Mouse (Mus musculus): ENCODE data around the gene Gm32742. TPM values are rescaled to one million over a fixed set of nuclear protein-coding genes. Genes with fewer than 3 reads are reported as not detected.

Gene Gm32742
- 0.03 TPM in 1 of 2 replicates, not detected in the other for polyA plus RNA-seq (2015; fragmentation: Nextera tagmentation; extraction: Ambion mirVana)

DNA sequence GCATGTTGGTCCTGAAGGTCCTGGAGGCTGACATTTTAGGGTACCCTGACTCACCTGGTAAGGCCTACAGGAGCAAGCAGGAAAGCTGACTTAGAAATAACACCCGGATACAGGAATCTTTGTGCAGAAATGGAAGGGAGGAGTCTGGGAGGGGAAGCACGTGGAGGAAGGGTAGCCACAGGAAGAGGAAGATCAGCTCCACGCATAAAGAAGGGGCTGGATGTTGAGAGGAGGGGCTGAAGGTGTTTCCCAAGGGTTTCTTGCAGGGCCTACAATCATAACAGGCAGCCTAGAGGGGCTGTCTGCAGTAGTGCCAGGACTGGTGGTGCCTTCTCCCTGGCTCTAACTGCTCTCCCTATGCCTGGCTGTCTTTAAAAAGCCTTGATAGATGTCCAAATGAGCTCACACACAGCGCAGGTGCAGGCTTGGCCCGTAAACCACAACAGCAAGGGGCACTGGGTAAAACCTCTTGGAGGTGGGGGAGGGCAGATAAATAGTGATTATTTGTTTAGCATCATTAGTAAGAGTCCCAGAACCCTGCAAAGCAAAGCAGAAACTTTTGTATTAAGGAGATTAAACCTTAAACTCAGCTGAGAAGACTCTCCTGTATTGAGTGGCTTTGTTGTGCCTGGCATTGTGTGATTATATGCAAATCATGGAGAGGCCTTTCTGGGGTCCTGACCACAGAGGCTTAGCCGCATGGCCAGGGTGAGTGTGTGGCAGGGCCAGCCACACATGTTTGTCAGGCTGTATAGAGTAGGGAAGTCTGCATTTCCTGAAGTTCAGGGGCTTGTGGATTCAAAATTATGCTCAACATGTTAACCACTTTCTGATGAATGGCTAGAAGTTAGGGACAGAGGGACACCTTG lies at the start of gene Gm32742:
TSS of gene Gm32742 (minus strand) at position 206 of the 869 bp plus-strand sequence.
- Histone ChIP-seq H3K27ac (no peak within 1 kb of the TSS), H3K36me3 (replicated peaks) (no peaks in the 10 kb centered on the region), H3K27me3 (replicated peaks) (no peaks in the 10 kb centered on the region), H3K4me3 (no peak within 1 kb of the TSS), H3K4me1 (no peaks in the 10 kb centered on the region), H3K9me3 (no peaks in the 10 kb centered on the region), H3K4me2 (no peak within 1 kb of the TSS), H3K9ac (no peak within 1 kb of the TSS)
- ATAC-seq (replicated peaks): no peak
- WGBS: 54% methylated on average over 6 of the region's 6 CpGs

DNA sequence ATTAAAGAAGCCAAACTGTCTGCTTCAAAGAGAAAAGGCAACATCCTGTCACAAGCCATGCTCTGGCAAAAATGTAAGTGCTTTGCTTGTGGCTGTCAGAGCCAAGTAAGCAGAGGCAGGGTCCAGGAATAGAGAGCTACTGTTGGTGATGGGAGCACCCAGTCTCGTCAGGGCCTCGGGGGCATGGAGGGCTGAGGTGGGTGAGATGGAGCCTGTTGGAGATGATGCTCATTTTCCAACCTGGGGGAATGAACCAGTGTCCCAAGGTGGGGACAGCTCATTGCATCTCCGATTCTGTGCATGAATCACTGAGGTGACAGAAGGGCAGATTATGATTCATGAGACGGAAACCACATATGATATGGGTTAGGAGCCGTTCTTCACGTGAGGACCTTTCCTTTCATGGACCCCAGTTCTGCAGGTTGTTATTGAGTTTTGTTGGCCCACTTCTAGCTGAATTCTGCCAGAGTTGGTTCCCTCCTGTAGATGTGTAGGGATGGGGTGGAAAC lies 48.5 kb upstream of the Gm32742 start:
- Histone ChIP-seq H3K27ac (no peak overlapping the region), H3K4me1 (no peaks in the 10 kb centered on the region), H3K4me3 (no peak overlapping the region), H3K4me2 (no peak overlapping the region), H3K9me3 (no peaks in the 10 kb centered on the region), H3K36me3 (replicated peaks) (no peaks in the 10 kb centered on the region), H3K27me3 (replicated peaks) (no peaks in the 10 kb centered on the region), H3K9ac (no peak overlapping the region)
- WGBS: 92% methylated on average over 6 of the region's 6 CpGs
- ATAC-seq (replicated peaks): no peak

DNA sequence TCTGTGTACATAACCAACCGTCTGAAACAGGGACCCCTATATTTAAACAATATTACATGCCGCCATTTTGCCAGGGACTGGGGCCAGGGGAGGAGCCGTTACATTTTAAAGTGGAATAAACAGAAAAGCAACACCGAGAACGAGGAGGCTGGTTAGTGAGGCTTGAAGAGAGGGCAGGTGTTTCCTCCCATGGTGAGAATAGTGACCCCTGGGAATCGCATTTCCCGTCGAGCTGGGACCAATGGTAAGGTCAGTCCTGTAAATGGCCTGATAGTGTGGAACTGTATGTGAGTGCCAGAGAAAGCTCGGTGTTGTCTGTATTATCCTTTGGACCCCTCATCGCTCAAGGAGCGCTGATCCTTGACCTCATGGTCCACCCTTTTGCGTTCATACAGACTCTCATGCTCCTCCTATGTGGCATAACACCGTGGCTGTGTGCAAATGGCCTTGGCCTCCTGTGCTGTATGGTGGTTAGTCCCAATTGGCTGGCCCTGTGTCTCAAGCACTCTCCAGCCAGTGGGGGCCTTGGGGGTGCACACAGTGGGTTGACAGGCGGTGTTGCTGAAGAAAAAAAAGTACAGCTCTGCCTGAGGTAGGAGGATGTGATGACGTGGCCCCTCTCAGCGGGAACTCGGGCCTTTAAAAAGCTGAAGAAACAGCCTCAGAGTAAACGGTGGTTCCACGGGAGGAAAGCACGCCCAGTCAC lies 47.9 kb upstream of the Gm32742 start, which contains the start of gene Pou2af1:
TSS of gene Pou2af1 (plus strand) at position 686 of the 706 bp plus-strand sequence.
- H3K9ac ChIP-seq: no peak within 1 kb of the TSS
- H3K36me3 ChIP-seq (replicated peaks): no peaks in the 10 kb centered on the region
- H3K4me1 ChIP-seq: no peaks in the 10 kb centered on the region
- WGBS: 78% methylated on average over 20 of the region's 20 CpGs
- no peak within 1 kb of the TSS for H3K27ac ChIP-seq
- ATAC-seq (replicated peaks): no peak
- H3K4me3 ChIP-seq: no peak within 1 kb of the TSS
- H3K4me2 ChIP-seq: no peak within 1 kb of the TSS
- no peaks in the 10 kb centered on the region for H3K27me3 ChIP-seq (replicated peaks)
- H3K9me3 ChIP-seq: no peaks in the 10 kb centered on the region

DNA sequence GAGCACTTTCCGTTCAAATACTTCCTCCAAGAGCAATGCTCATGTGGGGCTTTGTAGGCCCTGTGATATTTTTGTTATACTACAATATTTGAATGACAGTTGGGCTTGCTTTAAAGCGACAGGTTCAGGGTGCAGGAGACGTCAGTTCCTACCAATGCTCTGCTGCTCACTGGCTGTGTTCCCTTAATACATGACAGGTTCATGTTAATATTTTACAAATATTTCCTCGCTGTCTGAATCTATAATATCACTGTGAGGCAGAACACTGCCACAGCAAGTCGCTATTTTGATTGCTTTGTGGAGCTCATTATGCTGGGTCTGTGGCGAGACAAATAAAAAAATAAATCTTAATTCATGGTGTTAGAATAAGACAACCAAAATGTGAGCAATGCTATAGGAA lies 45.9 kb upstream of the Gm32742 start:
- H3K4me3 ChIP-seq: no peak overlapping the region
- H3K4me2 ChIP-seq: no peak overlapping the region
- H3K36me3 ChIP-seq (replicated peaks): no peaks in the 10 kb centered on the region
- no peaks in the 10 kb centered on the region for H3K4me1 ChIP-seq
- H3K9ac ChIP-seq: no peak overlapping the region
- no peaks in the 10 kb centered on the region for H3K27me3 ChIP-seq (replicated peaks)
- no peaks in the 10 kb centered on the region for H3K9me3 ChIP-seq
- 66% methylated on average over 6 of the region's 6 CpGs for WGBS
- no peak overlapping the region for H3K27ac ChIP-seq
- ATAC-seq (replicated peaks): no peak

DNA sequence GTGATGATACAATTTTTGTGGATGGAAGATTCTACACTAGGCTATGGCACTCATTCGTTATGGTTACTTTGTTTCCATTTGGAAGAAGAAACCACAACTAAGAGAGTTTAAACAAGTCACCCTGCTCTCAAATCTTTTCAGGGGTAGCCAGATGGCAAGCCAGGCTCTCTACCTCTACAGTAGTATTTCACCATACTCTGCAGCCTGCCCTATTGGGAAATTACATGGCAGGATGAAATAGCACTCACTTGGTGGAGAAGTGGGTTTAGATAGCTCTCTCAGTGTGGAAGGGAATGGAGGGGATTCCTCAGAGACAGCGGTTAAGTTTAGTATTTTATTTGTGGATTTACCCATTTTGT lies 43.6 kb upstream of the Gm32742 start:
- Histone ChIP-seq H3K9me3 (no peaks in the 10 kb centered on the region), H3K27me3 (replicated peaks) (no peaks in the 10 kb centered on the region), H3K27ac (no peak overlapping the region), H3K4me2 (no peak overlapping the region), H3K4me3 (no peak overlapping the region), H3K4me1 (no peaks in the 10 kb centered on the region), H3K9ac (no peak overlapping the region), H3K36me3 (replicated peaks) (no peaks in the 10 kb centered on the region)
- 90% methylated on average over 2 of the region's 2 CpGs for WGBS
- no peak for ATAC-seq (replicated peaks)

DNA sequence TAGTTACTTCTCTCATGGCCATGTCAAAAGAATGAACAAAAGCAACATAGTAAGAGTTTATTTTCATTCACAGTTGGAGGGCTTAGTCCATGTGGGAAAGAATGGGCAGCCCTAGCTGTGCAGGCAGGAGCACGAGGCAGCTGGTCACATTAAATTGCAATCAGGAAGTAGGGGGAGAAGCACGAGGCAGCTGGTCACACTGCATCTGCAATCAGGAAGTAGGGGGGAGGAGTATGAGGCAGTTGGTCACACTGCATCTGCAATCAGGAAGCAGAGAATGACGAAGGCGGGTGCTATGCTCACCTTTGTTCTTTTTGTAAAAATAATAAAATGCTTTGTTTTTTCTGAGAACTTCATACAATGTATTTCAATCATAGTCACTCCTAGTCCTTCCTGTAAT lies 29.5 kb upstream of the Gm32742 start:
- 79% methylated on average over 4 of the region's 4 CpGs for WGBS
- H3K4me3 ChIP-seq: no peak overlapping the region
- H3K9ac ChIP-seq: no peak overlapping the region
- no peak overlapping the region for H3K27ac ChIP-seq
- no peaks in the 10 kb centered on the region for H3K27me3 ChIP-seq (replicated peaks)
- H3K4me2 ChIP-seq: no peak overlapping the region
- no peaks in the 10 kb centered on the region for H3K4me1 ChIP-seq
- H3K36me3 ChIP-seq (replicated peaks): no peaks in the 10 kb centered on the region
- ATAC-seq (replicated peaks): no peak
- H3K9me3 ChIP-seq: no peaks in the 10 kb centered on the region

DNA sequence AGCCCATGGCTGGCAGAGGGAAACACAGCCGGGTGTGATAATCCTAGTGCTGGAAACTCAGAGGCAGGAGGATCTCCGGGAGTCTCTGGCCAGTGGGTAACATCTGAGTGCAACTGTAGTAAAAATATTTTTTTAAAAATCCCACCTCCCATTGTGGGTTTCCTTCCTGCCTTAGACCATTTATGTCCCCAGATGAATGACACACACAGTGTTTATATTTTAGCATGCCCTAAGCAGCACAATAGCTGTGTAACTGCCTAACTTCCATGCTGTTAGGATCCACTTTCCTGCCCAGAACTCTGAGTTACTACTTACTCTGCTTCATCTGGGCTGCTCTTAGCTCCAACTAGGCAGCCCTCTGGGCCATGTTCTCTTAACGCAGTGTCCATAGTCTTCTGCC lies 25.3 kb upstream of the Gm32742 start:
- WGBS: 78% methylated on average over 3 of the region's 3 CpGs
- ATAC-seq (replicated peaks): no peak
- no peak overlapping the region for H3K9ac ChIP-seq
- H3K4me2 ChIP-seq: no peak overlapping the region
- H3K36me3 ChIP-seq (replicated peaks): no peaks in the 10 kb centered on the region
- no peak overlapping the region for H3K27ac ChIP-seq
- H3K4me3 ChIP-seq: no peak overlapping the region
- H3K4me1 ChIP-seq: no peaks in the 10 kb centered on the region
- no peaks in the 10 kb centered on the region for H3K27me3 ChIP-seq (replicated peaks)
- H3K9me3 ChIP-seq: no peaks in the 10 kb centered on the region

DNA sequence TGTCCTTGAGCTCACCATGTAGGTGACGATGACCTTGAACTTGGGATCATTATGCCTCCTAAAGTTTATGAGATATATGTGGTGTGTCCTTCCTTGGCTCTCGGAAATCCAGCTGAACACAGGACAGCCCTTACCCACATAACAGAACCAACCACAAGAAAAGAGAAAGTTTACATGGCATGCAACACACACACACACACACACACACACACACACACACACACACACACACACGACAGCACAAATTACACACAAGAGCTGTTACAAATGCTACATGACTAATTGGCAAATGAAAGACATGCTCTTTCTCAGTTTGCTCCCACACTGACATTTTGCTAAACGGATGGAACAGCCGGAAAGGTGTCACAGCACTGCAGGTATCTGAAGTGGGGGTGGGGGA lies 20.6 kb upstream of the Gm32742 start:
- ATAC-seq (replicated peaks): no peak
- Histone ChIP-seq H3K4me2 (no peak overlapping the region), H3K4me1 (no peaks in the 10 kb centered on the region), H3K9me3 (no peaks in the 10 kb centered on the region), H3K9ac (no peak overlapping the region), H3K27ac (no peak overlapping the region), H3K4me3 (no peak overlapping the region), H3K27me3 (replicated peaks) (no peaks in the 10 kb centered on the region), H3K36me3 (replicated peaks) (no peaks in the 10 kb centered on the region)
- WGBS: 80% methylated on average over 5 of the region's 5 CpGs

DNA sequence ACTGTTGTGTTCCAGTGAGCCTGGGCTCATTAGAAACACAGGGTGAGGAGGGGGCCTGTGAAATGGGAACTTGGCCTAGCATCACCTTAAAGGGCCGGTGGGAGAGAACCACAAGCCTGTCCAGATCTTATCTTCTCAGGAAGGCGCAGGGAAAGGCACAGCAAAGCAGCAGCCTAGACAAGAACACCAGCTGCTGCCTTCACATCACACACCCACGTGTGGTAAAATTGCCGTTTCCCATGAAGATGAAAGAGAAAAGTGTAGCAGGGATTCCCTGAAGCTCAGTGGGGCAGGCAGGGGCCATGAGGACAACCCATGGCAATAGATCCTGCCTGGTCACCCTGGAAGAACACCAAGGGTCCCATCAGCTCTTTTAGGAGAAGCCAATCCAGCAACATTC lies 20.1 kb upstream of the Gm32742 start:
- Histone ChIP-seq H3K4me3 (no peak overlapping the region), H3K4me2 (no peak overlapping the region), H3K27me3 (replicated peaks) (no peaks in the 10 kb centered on the region), H3K27ac (no peak overlapping the region), H3K9me3 (no peaks in the 10 kb centered on the region), H3K4me1 (no peaks in the 10 kb centered on the region), H3K36me3 (replicated peaks) (no peaks in the 10 kb centered on the region), H3K9ac (no peak overlapping the region)
- ATAC-seq (replicated peaks): no peak
- 86% methylated on average over 4 of the region's 4 CpGs for WGBS

DNA sequence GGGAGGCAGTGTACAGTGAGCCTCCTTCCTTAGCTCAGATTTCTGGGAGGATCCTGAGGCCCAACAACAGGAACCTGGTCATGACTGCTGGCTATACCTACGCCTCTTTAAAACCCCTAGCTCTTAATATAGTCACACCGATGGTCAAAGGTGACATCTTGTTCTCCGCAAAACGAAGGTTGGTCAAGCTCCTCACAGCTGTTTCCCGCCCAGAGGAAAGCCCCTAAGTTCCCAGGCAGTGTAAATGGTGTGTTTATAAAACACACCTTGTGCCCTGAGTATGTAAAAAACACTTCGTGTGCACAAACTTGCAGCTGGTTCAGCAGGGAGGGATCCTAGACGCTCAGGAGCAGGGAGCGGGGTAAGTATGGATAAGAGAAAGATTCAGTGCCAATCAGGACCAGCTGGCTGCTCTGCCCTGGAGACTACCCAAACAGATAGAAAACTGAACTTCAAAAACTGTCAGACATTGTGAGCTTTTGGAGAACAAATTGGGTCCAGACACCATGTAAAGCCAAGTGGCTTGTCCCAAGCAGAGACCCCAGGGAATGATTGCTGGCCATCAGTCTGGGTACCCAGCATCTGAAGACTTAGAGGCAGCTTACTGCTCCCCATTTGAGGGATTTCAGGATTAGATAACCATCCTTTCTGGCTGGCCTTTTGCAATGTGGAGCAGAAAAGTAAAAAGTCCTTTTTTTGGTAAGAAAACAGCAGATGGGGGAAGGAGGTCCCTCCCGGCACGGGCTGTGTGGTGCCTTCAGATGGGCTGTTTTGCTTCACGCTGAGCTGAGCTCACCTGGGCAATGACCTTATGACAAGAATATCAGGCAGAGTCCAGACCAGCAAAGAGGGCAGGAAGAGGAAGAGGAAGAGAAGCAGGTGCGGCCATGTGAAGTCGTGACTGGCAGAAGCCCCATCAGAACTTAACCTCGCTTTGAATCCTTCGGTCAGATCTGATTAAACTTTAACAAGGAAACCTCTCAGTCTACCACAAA lies 17.7 kb upstream of the Gm32742 start:
- no peak overlapping the region for H3K4me3 ChIP-seq
- ATAC-seq (replicated peaks): no peak
- H3K9me3 ChIP-seq: no peaks in the 10 kb centered on the region
- no peak overlapping the region for H3K27ac ChIP-seq
- no peaks in the 10 kb centered on the region for H3K36me3 ChIP-seq (replicated peaks)
- WGBS: 87% methylated on average over 15 of the region's 15 CpGs
- H3K27me3 ChIP-seq (replicated peaks): no peaks in the 10 kb centered on the region
- no peak overlapping the region for H3K9ac ChIP-seq
- H3K4me2 ChIP-seq: no peak overlapping the region
- no peaks in the 10 kb centered on the region for H3K4me1 ChIP-seq

DNA sequence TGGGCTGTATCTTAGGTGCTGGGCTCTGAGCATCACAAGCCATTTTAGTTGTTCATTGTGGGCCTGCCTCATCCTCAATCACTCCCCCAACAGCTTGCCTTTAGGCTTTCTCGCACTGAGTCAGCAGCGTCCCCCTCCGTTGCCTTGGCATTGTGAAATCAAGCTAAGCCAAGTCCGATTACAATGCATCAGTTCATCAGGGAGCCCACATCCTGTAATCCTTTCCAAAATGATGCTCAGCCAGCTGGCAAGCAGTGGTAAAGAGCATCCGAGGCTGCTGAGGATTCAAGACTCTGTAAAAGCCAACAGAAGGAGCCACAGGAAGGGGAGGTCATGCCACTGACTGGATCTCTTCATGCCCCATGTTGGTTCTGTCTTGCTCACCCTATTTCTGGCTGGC lies 15.3 kb upstream of the Gm32742 start:
- Histone ChIP-seq H3K9me3 (no peaks in the 10 kb centered on the region), H3K4me2 (no peak overlapping the region), H3K4me3 (no peak overlapping the region), H3K27ac (no peak overlapping the region), H3K9ac (no peak overlapping the region), H3K27me3 (replicated peaks) (no peaks in the 10 kb centered on the region), H3K36me3 (replicated peaks) (no peaks in the 10 kb centered on the region), H3K4me1 (no peaks in the 10 kb centered on the region)
- WGBS: 37% methylated on average over 5 of the region's 5 CpGs
- 0 out of 2 replicates have a peak, but pooled peaks have one; percentile 39 for ATAC-seq (replicated peaks)

DNA sequence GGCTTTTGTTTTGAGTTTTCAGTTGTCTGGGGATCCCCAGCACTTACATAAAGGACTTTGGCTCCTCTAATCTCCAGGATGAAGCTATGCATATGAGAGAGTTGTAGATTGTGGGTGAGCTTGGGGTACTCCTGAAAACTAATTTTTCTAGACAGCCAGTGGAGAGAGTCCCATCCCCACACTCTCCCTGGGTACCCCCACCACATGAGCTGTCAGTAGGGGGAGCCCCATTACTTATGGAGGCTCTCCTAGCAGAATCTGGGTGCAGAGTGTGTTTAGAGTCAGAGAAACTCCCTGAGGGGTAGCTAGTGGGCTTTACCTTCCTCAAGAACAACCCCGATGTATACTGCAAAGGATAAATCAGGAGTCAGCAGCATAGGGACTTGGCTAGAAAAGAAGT lies 13.0 kb upstream of the Gm32742 start:
- 94% methylated on average over 1 of the region's 1 CpGs for WGBS
- Histone ChIP-seq H3K36me3 (replicated peaks) (no peaks in the 10 kb centered on the region), H3K4me2 (no peak overlapping the region), H3K4me3 (no peak overlapping the region), H3K27ac (no peak overlapping the region), H3K4me1 (no peaks in the 10 kb centered on the region), H3K9me3 (no peaks in the 10 kb centered on the region), H3K27me3 (replicated peaks) (no peaks in the 10 kb centered on the region), H3K9ac (no peak overlapping the region)
- ATAC-seq (replicated peaks): no peak

Measured in midbrain, embryonic 15.5 days (tissue).